Mouse (Mus musculus): ENCODE data around the gene Snx1. TPM values are rescaled to one million over a fixed set of nuclear protein-coding genes. Genes with fewer than 3 reads are reported as not detected.

Gene Snx1
- polyA plus RNA-seq, 1 experiment from 2014 or later, result 111 TPM

DNA sequence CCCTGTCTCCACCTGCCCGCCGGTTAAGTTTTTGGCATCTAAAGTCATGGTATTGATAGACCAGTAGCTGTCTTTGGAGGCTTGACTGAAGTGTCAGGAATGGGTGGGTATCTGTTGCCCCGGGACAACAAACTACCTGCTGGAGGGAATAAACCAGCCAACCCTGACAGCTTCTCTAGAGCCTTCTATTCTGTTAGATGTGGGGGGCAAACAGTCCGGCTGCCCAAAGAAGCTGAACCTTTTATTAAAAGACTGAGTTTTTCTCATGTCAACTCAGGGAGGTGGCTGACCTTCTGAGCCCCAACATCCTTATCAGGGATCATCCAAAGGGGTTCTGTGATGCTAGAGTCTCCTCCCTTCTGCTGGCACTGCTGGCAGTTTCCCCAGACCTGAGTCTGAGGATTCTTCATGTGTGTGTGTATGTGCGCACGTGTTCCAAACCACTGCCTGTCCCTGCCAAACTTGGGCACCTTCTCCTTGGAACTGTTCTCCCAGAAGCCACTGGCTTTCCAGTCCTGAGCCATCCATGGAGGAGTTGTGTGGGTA is 32.6 kb upstream of the Snx1 start:
- Histone ChIP-seq H3K9me3 (replicated peaks; ENCODE audit: control insufficient read depth, low read length) (no peaks in the 10 kb centered on the region), H3K4me3 (ENCODE audit: low read depth, low read length) (no peak overlapping the region), H3K27me3 (replicated peaks; ENCODE audit: control insufficient read depth, insufficient read depth, low read length) (no peaks in the 10 kb centered on the region), H3K9ac (ENCODE audit: low read length) (no peak overlapping the region), H3K36me3 (ENCODE audit: control insufficient read depth, insufficient read depth, low read length) (no peaks in the 10 kb centered on the region), H3K4me1 (ENCODE audit: control insufficient read depth, insufficient read depth, low read length) (no peaks in the 10 kb centered on the region), H3K27ac (ENCODE audit: low read depth, low read length) (no peak overlapping the region), H3K4me2 (ENCODE audit: low read length) (no peak overlapping the region)
- DNase-seq (ENCODE audit: low spot score) (no peak), ATAC-seq (no peak)
- 88% methylated on average over 6 of the region's 6 CpGs for WGBS

DNA sequence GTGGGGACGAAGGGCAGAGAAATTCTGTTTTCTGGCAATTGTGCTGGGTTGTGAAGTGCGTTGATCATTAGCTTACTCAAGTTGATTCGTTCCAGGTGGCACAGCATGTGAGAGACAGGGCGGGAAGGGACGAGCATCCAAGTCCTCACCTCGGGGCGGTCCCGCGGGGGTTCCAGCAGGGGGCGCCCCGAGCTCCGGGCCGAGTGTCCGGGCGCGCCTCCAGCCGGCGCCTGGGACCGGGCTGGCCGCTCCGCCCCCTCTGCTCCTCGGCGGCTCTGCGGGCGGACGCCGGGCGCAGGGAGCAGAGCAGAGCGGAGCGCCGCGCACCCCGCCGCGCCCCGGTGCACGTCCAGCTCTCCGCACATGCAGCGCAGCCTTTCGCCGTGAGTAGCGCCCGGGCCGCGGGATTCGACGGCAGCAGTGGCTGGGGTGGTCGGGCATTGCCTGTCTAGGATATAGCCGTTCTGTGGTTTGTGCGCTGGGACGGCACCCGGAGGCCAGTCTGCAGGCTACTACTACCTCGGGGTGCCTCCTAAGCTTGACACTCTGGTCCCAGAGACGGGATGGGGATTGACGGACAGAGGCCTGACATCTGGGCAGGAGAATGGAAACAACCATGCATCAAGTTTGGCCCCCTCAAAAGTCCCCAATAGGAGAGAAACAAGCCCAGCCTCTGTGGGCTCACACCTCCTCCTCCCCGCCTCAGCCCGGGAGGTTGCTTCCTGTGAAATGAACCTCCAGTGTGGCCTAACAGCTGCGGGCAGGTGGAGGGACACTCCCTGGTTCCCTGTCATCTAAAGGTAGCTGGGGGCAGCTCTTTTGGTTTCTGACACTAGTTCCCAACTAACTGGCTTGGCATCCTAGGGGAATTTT is 31.8 kb upstream of the Snx1 start, which contains the start of gene Dapk2:
Gene Dapk2, plus strand, starts transcription at position 266 of the 873 bp plus-strand sequence.
- DNase-seq (ENCODE audit: low spot score) (peak; percentile 69), ATAC-seq (peak; percentile 88)
- peak within 1 kb of the TSS; percentile 56 for H3K4me2 ChIP-seq (ENCODE audit: low read length)
- H3K27me3 ChIP-seq (replicated peaks; ENCODE audit: control insufficient read depth, insufficient read depth, low read length), result no peaks in the 10 kb centered on the region
- WGBS, result 2% methylated on average over 48 of the region's 58 CpGs
- no peak within 1 kb of the TSS for H3K27ac ChIP-seq (ENCODE audit: low read depth, low read length)
- no peaks in the 10 kb centered on the region for H3K9me3 ChIP-seq (replicated peaks; ENCODE audit: control insufficient read depth, low read length)
- H3K9ac ChIP-seq (ENCODE audit: low read length), result 0 out of 2 replicates have a peak within 1 kb of the TSS, but pooled peaks have one; percentile 25
- H3K4me3 ChIP-seq (ENCODE audit: low read depth, low read length), result peak within 1 kb of the TSS; percentile 28
- no peaks in the 10 kb centered on the region for H3K36me3 ChIP-seq (ENCODE audit: control insufficient read depth, insufficient read depth, low read length)
- H3K4me1 ChIP-seq (ENCODE audit: control insufficient read depth, insufficient read depth, low read length), result no peaks in the 10 kb centered on the region

DNA sequence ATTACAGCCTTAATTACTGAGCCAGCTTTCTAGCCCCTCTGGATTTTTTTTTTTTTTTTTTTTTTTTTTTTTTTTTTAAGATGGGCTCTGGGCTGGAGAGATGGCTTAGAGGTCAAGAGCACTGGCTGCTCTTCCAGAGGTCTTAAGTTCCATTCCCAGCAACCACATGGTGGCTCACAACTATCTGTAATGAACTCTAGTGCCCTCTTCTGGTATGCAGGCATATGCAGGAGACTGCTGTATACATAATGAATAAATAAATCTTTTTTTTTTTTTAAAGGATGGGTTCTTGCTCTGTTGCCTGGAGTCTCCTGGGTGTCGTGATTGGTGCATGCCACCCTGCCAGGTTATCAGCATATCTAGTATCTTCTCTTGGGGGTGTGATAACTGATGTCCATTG is 29.1 kb upstream of the Snx1 start:
- 77% methylated on average over 1 of the region's 1 CpGs for WGBS
- no peaks in the 10 kb centered on the region for H3K27me3 ChIP-seq (replicated peaks; ENCODE audit: control insufficient read depth, insufficient read depth, low read length)

DNA sequence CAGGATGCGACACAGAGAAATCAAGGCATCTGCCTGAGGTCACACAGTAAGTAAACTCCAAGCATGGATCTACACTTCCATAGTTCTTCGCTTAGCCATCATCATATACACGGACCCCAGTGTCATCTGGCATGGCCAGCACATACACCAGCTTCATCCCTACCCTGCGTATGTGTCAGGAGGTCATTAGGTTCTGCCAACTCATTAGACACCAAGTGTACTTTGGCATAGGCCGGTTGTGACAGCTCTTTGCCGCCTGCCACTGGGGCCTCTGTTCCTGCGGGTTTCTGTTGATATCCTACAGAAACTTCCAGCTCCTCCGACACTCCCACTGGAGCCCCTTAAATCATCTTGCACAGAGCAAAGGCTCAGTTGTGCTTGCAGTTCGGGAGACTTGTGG is 27.6 kb upstream of the Snx1 start:
- no peak overlapping the region for H3K9ac ChIP-seq (ENCODE audit: low read length)
- H3K4me3 ChIP-seq (ENCODE audit: low read depth, low read length), result no peak overlapping the region
- H3K27ac ChIP-seq (ENCODE audit: low read depth, low read length), result no peak overlapping the region
- no peaks in the 10 kb centered on the region for H3K4me1 ChIP-seq (ENCODE audit: control insufficient read depth, insufficient read depth, low read length)
- H3K4me2 ChIP-seq (ENCODE audit: low read length), result no peak overlapping the region
- H3K9me3 ChIP-seq (replicated peaks; ENCODE audit: control insufficient read depth, low read length), result no peaks in the 10 kb centered on the region
- no peaks in the 10 kb centered on the region for H3K27me3 ChIP-seq (replicated peaks; ENCODE audit: control insufficient read depth, insufficient read depth, low read length)
- ATAC-seq (no peak), DNase-seq (ENCODE audit: low spot score) (no peak)
- 94% methylated on average over 9 of the region's 9 CpGs for WGBS
- no peaks in the 10 kb centered on the region for H3K36me3 ChIP-seq (ENCODE audit: control insufficient read depth, insufficient read depth, low read length)

More for the DNA sequence above, 29.1 kb upstream of the Snx1 start:
- Histone ChIP-seq H3K36me3 (ENCODE audit: control insufficient read depth, insufficient read depth, low read length) (no peaks in the 10 kb centered on the region), H3K27ac (ENCODE audit: low read depth, low read length) (no peak overlapping the region), H3K9ac (ENCODE audit: low read length) (no peak overlapping the region), H3K4me1 (ENCODE audit: control insufficient read depth, insufficient read depth, low read length) (no peaks in the 10 kb centered on the region), H3K4me3 (ENCODE audit: low read depth, low read length) (no peak overlapping the region), H3K4me2 (ENCODE audit: low read length) (no peak overlapping the region), H3K9me3 (replicated peaks; ENCODE audit: control insufficient read depth, low read length) (no peaks in the 10 kb centered on the region)
- ATAC-seq, result no peak
- no peak for DNase-seq (ENCODE audit: low spot score)

DNA sequence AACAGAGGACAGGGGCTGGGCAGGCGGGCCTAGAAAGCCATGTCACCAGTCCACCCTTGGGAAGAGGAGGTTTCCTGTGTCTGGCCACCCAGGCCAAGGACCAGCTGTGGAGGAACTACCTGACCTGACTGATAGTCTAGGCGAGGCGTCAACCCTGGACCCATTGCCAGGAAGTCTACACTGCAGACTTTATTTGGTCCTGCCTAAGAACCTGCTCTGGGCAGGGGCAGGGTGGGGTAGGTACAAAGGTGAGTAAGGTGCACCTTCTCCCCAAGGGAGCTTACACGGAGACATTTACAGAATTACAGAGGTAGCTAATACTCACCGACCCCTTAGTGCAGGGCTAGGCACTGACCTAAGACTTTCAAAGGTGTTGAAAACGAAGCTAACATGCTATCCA is 27.2 kb upstream of the Snx1 start:
- no peak overlapping the region for H3K4me3 ChIP-seq (ENCODE audit: low read depth, low read length)
- H3K36me3 ChIP-seq (ENCODE audit: control insufficient read depth, insufficient read depth, low read length), result no peaks in the 10 kb centered on the region
- DNase-seq (ENCODE audit: low spot score) (no peak), ATAC-seq (no peak)
- H3K27ac ChIP-seq (ENCODE audit: low read depth, low read length), result no peak overlapping the region
- H3K4me2 ChIP-seq (ENCODE audit: low read length), result no peak overlapping the region
- H3K9ac ChIP-seq (ENCODE audit: low read length), result no peak overlapping the region
- H3K9me3 ChIP-seq (replicated peaks; ENCODE audit: control insufficient read depth, low read length), result no peaks in the 10 kb centered on the region
- no peaks in the 10 kb centered on the region for H3K4me1 ChIP-seq (ENCODE audit: control insufficient read depth, insufficient read depth, low read length)
- H3K27me3 ChIP-seq (replicated peaks; ENCODE audit: control insufficient read depth, insufficient read depth, low read length), result no peaks in the 10 kb centered on the region
- 90% methylated on average over 6 of the region's 6 CpGs for WGBS

DNA sequence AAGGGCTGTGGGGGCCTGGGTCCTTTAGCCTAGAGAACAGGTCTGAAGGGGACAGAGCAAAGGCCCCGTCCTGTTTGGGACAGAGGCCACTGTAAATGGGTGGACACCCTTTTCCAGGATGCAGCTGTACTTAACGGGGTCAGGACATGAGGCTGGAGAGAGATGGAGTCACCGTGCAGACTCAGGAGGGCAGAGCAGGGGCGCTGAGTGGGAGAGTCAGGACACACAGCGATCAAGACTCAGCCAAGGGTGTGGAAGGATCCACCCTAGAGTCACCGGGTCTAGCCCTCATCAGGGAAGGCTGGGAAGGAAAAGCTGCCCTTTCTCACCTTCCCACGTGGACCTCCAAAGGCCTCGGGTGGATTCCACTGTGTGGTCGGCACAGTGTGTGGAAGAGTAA is 25.6 kb upstream of the Snx1 start:
- H3K36me3 ChIP-seq (ENCODE audit: control insufficient read depth, insufficient read depth, low read length), result no peaks in the 10 kb centered on the region
- H3K4me1 ChIP-seq (ENCODE audit: control insufficient read depth, insufficient read depth, low read length), result no peaks in the 10 kb centered on the region
- H3K9me3 ChIP-seq (replicated peaks; ENCODE audit: control insufficient read depth, low read length), result no peaks in the 10 kb centered on the region
- 70% methylated on average over 9 of the region's 9 CpGs for WGBS
- H3K9ac ChIP-seq (ENCODE audit: low read length), result no peak overlapping the region
- no peak overlapping the region for H3K4me3 ChIP-seq (ENCODE audit: low read depth, low read length)
- no peak for DNase-seq (ENCODE audit: low spot score)
- H3K27ac ChIP-seq (ENCODE audit: low read depth, low read length), result no peak overlapping the region
- no peak overlapping the region for H3K4me2 ChIP-seq (ENCODE audit: low read length)
- H3K27me3 ChIP-seq (replicated peaks; ENCODE audit: control insufficient read depth, insufficient read depth, low read length), result no peaks in the 10 kb centered on the region
- ATAC-seq, result no peak

DNA sequence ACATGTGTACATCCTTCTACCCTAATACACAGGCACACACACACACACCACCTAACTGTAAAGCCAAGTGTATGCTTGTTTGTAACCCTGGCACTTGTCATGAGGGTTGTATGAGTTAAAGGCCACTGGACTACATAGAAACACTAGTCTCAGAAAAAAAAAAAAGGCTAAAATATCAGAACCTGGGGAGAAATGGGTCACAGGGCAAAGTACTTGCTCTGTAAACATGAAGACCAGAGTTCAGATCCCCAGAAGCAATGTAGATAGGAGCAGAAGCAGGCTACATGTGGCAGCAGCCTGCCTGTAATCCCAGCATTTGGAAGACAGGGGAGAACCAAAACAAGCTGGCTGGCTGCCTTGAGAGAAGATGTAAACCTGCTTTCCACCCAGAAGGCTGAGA is 19.8 kb upstream of the Snx1 start:
- H3K36me3 ChIP-seq (ENCODE audit: control insufficient read depth, insufficient read depth, low read length), result 0 out of 2 replicates have a peak, but pooled peaks cover 2% of the 10 kb centered on the region

DNA sequence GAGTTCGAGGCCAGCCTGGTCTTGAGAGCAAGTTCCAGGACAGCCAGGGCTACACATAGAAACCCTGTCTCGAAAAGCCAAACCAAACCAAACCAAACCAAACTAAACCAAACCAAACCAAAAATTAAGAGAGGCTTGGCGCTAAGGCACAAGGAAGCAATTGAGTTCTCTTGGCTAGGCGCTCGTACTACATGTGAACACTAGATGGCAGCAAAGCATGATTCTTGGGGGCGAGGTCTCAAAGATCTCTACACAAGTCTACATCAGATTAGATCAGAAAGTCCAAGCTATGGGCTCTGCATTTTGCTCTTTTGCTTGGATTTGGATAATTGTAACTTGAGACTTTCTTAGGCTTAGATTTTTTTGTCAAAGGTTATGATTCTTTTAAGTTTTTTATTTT is 17.9 kb upstream of the Snx1 start:
- Histone ChIP-seq H3K9ac (ENCODE audit: low read length) (no peak overlapping the region), H3K27ac (ENCODE audit: low read depth, low read length) (no peak overlapping the region), H3K9me3 (replicated peaks; ENCODE audit: control insufficient read depth, low read length) (no peaks in the 10 kb centered on the region), H3K27me3 (replicated peaks; ENCODE audit: control insufficient read depth, insufficient read depth, low read length) (no peaks in the 10 kb centered on the region), H3K4me1 (ENCODE audit: control insufficient read depth, insufficient read depth, low read length) (no peaks in the 10 kb centered on the region), H3K4me3 (ENCODE audit: low read depth, low read length) (no peak overlapping the region), H3K4me2 (ENCODE audit: low read length) (no peak overlapping the region), H3K36me3 (ENCODE audit: control insufficient read depth, insufficient read depth, low read length) (peaks cover 16% of the 10 kb centered on the region)
- peak; percentile 91 for DNase-seq (ENCODE audit: low spot score)
- WGBS, result 10% methylated on average over 6 of the region's 6 CpGs
- ATAC-seq, result peak; percentile 58

More for the DNA sequence above, 19.8 kb upstream of the Snx1 start:
- H3K4me2 ChIP-seq (ENCODE audit: low read length), result no peak overlapping the region
- no peak overlapping the region for H3K9ac ChIP-seq (ENCODE audit: low read length)
- DNase-seq (ENCODE audit: low spot score) (no peak), ATAC-seq (no peak)
- no peaks in the 10 kb centered on the region for H3K27me3 ChIP-seq (replicated peaks; ENCODE audit: control insufficient read depth, insufficient read depth, low read length)
- no peaks in the 10 kb centered on the region for H3K4me1 ChIP-seq (ENCODE audit: control insufficient read depth, insufficient read depth, low read length)
- no peak overlapping the region for H3K27ac ChIP-seq (ENCODE audit: low read depth, low read length)
- H3K4me3 ChIP-seq (ENCODE audit: low read depth, low read length), result no peak overlapping the region
- H3K9me3 ChIP-seq (replicated peaks; ENCODE audit: control insufficient read depth, low read length), result no peaks in the 10 kb centered on the region

DNA sequence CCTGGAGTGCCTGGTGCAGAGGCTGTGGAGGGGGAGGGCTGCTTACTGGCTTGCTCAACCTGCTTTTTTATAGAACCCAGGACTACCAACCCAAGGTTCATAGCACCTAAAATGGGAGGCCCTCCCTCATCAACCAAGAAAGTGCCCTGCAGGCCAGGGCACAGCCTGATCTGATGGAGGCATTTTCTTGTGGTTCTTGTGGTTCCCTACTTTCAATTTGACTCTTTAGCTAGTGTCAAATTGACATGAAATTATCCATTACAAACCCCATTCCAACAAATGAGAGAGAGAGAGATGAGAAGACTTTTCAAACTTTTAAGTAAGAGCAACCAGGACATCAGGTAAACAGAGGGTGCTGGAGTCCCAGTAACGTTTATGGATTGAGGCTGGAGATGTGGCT is 15.9 kb upstream of the Snx1 start:
- H3K9me3 ChIP-seq (replicated peaks; ENCODE audit: control insufficient read depth, low read length), result no peaks in the 10 kb centered on the region
- no peak overlapping the region for H3K9ac ChIP-seq (ENCODE audit: low read length)

More for the DNA sequence above, 15.9 kb upstream of the Snx1 start:
- no peaks in the 10 kb centered on the region for H3K4me1 ChIP-seq (ENCODE audit: control insufficient read depth, insufficient read depth, low read length)
- peaks cover 32% of the 10 kb centered on the region for H3K36me3 ChIP-seq (ENCODE audit: control insufficient read depth, insufficient read depth, low read length)
- no peak overlapping the region for H3K4me2 ChIP-seq (ENCODE audit: low read length)
- no peak overlapping the region for H3K27ac ChIP-seq (ENCODE audit: low read depth, low read length)
- H3K4me3 ChIP-seq (ENCODE audit: low read depth, low read length), result no peak overlapping the region
- WGBS, result 94% methylated on average over 1 of the region's 1 CpGs
- ATAC-seq (no peak), DNase-seq (ENCODE audit: low spot score) (no peak)
- H3K27me3 ChIP-seq (replicated peaks; ENCODE audit: control insufficient read depth, insufficient read depth, low read length), result no peaks in the 10 kb centered on the region
